Mouse (Mus musculus) cerebellum, adult 2 months (tissue): Measurements from ENCODE around the gene Them4. TPM values are rescaled to one million over a fixed set of nuclear protein-coding genes. Genes with fewer than 3 reads are reported as not detected.

Experiments
- DNase-seq, 2 experiments: peaks; one replicate each; pipeline ENCODE4 v3.0.0; 2021
- H3K27ac ChIP-seq: fragments of 200-500 bp; 2 replicates; pipeline ENCODE4 v1.5.1; 2012; ENCODE audit warnings: low read length, control low read depth, inconsistent platforms; ENCODE audit not compliant: insufficient read depth
- H3K27me3 ChIP-seq: fragments of 200-500 bp; 2 replicates; pipeline ENCODE4 v1.6.1; 2012; ENCODE audit warnings: inconsistent platforms, mild to moderate bottlenecking, low read length, moderate library complexity; ENCODE audit not compliant: control insufficient read depth, insufficient read depth
- H3K4me1 ChIP-seq: fragments of 200-500 bp; 2 replicates; pipeline ENCODE4 v1.6.1; 2011; ENCODE audit warnings: low read length; ENCODE audit not compliant: control insufficient read depth, insufficient read depth
- H3K4me3 ChIP-seq: fragments of 200-500 bp; replicated peaks from 2 replicates; pipeline ENCODE3; 2011; ENCODE audit warnings: mild to moderate bottlenecking, low read depth, low read length, control low read depth; ENCODE audit not compliant: insufficient read depth
- CTCF ChIP-seq: fragments of 200-500 bp; IDR thresholded peaks from 2 replicates; pipeline ENCODE4 v1.5.1; 2011; ENCODE audit warnings: low read depth, mild to moderate bottlenecking, control low read depth, low read length, moderate library complexity, borderline replicate concordance; ENCODE audit not compliant: insufficient read depth
- POLR2A ChIP-seq: fragments of 200-500 bp; IDR thresholded peaks from 2 replicates; pipeline ENCODE4 v1.6.1; 2011; ENCODE audit warnings: low read length, control low read depth, borderline replicate concordance; ENCODE audit not compliant: insufficient read depth
- WGBS: fragments of 180-500 bp; shearing (Covaris S2); methylation state at CpG from one replicate; pipeline ENCODE4 v1.1.7; 2018; 5-methylcytosine and 5-hydroxymethylcytosine counted together
- polyA plus RNA-seq: library from polyadenylated mRNA; depleted of rRNA; stranded (reverse); fragments of >200 nt; gene quantifications from 2 replicates; pipeline ENCODE4 v1.2.3, GENCODE M21; 2012

Gene Them4
- polyA plus RNA-seq, 1 experiment: 33.6 TPM

DNA sequence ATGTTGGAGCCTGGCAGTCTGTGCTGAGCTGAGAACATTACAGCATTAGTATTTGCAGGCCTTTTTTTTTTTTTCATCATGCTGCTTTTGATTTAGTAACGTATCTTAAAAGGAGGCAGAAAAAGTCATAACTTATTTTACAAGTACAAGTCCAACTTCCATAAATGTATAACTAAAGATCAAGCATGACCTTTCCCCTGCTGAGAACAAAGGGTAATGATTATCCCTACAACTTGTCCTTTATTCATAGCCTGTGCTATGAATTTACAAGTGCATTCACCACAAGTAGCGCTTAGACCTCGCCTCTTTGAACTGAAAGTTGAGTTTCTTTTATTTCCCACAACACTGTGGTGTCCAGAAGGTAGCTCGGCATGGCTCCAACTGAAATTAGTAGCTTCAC is 1.5 kb downstream of the Them4 start:
- 42% methylated on average over 4 of the region's 4 CpGs for WGBS
- no peak overlapping the region for H3K4me3 ChIP-seq

GRCm38 (mm10) chr3:94328681-94329080 is 18.8 kb downstream of the Them4 start:
- 51% methylated on average over 3 of the region's 3 CpGs for WGBS
- DNase-seq: no peak
- no peak overlapping the region for H3K27ac ChIP-seq
- no peaks in the 10 kb centered on the region for H3K4me1 ChIP-seq
- no peaks in the 10 kb centered on the region for H3K27me3 ChIP-seq
- TF ChIP-seq POLR2A (no peak), CTCF (peak; percentile 29; the same call in 1 of the 2 replicates)
- H3K4me3 ChIP-seq: no peak overlapping the region

More for the DNA sequence above, 1.5 kb downstream of the Them4 start:
- H3K27me3 ChIP-seq: no peaks in the 10 kb centered on the region
- DNase-seq: peak in 1 of 2 experiments; percentile 16
- no peaks in the 10 kb centered on the region for H3K4me1 ChIP-seq
- no peak for TF ChIP-seq CTCF
- TF ChIP-seq POLR2A: no peak
- no peak overlapping the region for H3K27ac ChIP-seq

DNA sequence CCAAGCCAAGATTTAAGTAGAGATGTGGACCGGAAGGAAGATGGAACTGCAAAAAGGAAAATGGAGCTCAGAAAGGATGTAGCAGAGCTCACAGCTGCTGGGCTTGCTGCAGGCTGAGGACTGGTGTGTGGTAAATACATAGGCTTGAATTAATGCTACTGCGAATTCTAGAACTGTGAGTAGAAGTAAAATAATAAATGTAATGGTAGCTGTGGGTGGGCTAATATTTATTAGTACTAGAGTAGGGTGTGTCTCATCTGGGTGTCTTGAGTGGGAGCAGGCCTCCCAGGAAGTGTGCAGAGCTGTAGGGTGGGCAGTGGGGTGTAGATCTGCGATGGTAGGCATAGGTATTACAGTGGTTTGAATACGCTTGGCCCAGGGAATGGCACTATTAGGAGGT is 24.6 kb downstream of the Them4 start:
- H3K4me3 ChIP-seq: no peak overlapping the region
- DNase-seq: no peak
- whole genome bisulfite sequencing: 92% methylated on average over 4 of the region's 4 CpGs

DNA sequence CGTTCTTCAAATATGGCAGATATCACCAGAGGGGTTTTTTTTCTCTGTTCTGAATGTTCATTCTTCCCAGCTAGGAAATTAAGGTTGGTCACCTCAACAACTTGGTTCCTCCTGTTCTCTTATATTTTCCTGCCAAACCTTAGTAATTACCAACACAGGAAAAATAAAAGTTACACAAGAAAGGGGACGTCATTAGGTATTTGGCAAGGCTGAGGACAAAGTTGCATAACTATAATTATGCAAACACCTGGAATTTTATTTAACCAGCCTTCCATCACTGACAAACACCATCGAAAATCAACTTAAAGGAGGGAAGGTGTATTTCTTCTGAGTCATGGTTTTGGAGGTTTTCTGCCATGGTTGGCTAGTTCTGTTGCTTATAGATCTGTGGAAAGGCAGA is 28.6 kb downstream of the Them4 start:
- H3K4me1 ChIP-seq: no peaks in the 10 kb centered on the region
- no peak overlapping the region for H3K27ac ChIP-seq
- DNase-seq: no peak
- WGBS: 87% methylated on average over 3 of the region's 3 CpGs
- H3K27me3 ChIP-seq: no peaks in the 10 kb centered on the region
- TF ChIP-seq POLR2A: no peak
- TF ChIP-seq CTCF: no peak
- H3K4me3 ChIP-seq: no peak overlapping the region

More for the DNA sequence above, 24.6 kb downstream of the Them4 start:
- H3K27ac ChIP-seq: no peak overlapping the region
- no peaks in the 10 kb centered on the region for H3K4me1 ChIP-seq
- TF ChIP-seq CTCF (no peak), POLR2A (no peak)
- H3K27me3 ChIP-seq: no peaks in the 10 kb centered on the region

DNA sequence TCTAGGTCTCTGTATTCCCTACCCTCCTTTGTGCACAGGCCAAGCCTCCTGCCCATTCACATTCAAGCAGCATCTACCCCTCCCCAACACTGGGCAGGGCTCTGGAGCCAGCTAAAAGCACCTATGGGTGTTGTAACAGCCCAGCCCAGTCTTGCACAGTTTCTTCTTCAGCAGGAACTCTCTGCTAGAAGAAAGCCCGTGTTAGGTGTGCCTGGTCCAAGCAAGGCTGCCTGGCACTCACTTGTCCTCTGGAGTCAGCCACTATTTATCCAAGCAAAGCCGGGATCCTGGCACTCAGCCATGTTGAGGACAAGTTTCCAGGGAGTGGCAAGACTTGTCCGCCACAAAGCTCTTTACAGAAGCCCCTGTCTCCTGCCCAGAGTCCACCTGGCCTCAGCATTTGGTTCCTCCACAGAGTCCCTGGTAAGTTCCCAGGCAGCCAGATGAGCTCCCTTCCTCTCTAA is 32.1 kb downstream of the Them4 start, which contains the start of gene Them5:
Gene Them5, plus strand, starts transcription at position 141 of the 464 bp plus-strand sequence.
- Histone ChIP-seq H3K27me3 (no peaks in the 10 kb centered on the region), H3K4me1 (no peaks in the 10 kb centered on the region), H3K27ac (no peak within 1 kb of the TSS), H3K4me3 (no peak within 1 kb of the TSS)
- TF ChIP-seq POLR2A: no peak
- TF ChIP-seq CTCF: no peak
- DNase-seq: no peak
- 12% methylated on average over 3 of the region's 3 CpGs for WGBS

- no peaks in the 10 kb centered on the region for H3K27me3 ChIP-seq
- TF ChIP-seq CTCF (no peak), POLR2A (no peak)
- WGBS: 39% methylated on average over 1 of the region's 1 CpGs
- no peak overlapping the region for H3K27ac ChIP-seq
- no peaks in the 10 kb centered on the region for H3K4me1 ChIP-seq
- no peak overlapping the region for H3K4me3 ChIP-seq
- DNase-seq: no peak
Observed at GRCm38 (mm10) chr3:94342552-94342951, 32.7 kb downstream of the Them4 start.

DNA sequence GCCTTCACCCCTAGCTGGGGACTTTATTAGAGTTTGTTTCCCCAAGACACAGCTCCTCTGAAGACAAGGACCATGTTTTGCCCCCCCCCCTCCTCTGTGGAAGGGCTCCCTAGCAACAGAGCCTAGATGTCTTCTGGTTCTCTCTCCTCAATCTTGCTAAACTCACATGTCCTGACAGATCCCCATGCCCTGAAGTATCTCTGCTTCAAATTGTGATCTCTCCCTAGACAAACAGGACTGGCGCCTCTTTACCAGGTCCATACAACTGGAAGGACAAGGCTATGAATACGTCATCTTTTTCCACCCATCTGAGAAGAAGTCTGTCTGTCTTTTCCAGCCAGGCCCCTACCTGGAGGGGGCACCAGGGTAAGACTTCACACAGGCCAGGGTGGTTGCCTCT is 34.3 kb downstream of the Them4 start:
- Histone ChIP-seq H3K4me3 (no peak overlapping the region), H3K4me1 (no peaks in the 10 kb centered on the region), H3K27ac (no peak overlapping the region), H3K27me3 (no peaks in the 10 kb centered on the region)
- WGBS: 97% methylated on average over 2 of the region's 2 CpGs
- no peak for TF ChIP-seq POLR2A
- TF ChIP-seq CTCF: no peak
- DNase-seq: no peak

GRCm38 (mm10) chr3:94344897-94345296 is 35.0 kb downstream of the Them4 start:
- Histone ChIP-seq H3K4me1 (no peaks in the 10 kb centered on the region), H3K4me3 (no peak overlapping the region), H3K27ac (no peak overlapping the region), H3K27me3 (no peaks in the 10 kb centered on the region)
- DNase-seq: no peak
- WGBS: 86% methylated on average over 3 of the region's 3 CpGs
- TF ChIP-seq POLR2A (no peak), CTCF (no peak)
